Mouse (Mus musculus) ovary, postnatal 36 days (tissue): ENCODE measurements around the gene Snx30.
A peak's percentile ranks its signal among the peaks of the same experiment; 100 is the strongest.

Source experiments
- DNase-seq: peaks from one replicate; pipeline ENCODE4 v3.0.0; 2022; ENCODE audit warnings: low spot score, mixed read lengths

Gene Snx30

DNA sequence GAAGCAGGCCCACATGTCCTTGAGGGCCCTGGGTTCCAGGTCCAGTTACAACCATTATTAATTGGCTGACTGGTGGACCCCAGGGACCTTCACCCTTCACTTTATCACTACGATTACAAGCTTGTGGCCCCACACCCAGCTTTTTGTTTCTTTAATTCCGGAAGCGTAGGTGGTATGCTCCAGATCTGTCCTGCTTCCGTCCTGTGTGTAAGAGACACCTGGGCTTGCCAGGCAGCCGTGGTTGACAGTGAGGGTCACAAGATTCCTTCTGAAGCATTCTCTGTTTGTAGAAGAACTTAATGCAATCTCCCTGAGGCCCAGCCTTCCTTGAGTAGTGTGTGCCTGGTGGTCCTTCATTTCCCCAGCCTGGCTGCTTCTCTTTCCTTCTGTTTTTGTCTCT, 19.2 kb downstream of the Snx30 start:
- no peak for DNase-seq

DNA sequence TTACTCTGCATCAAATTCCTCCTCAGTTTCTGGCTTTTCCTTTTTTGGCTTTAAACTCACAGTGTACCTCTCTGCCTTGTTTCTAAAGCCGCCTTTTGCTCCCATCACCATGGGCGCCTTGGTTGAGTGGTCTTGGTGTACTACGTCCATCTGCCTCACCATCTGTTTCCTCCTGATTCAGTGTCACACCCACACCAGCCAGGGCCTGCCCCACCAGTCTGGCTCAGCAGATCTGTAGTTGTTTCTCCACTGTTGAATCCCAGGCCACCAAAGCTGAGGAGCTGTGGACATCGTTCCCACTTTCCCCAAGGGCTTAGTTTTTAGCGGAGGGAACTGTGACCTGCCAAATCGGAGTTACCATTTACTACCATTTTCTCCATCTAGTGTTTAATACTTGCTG, 20.0 kb downstream of the Snx30 start:
- DNase-seq, result no peak

DNA sequence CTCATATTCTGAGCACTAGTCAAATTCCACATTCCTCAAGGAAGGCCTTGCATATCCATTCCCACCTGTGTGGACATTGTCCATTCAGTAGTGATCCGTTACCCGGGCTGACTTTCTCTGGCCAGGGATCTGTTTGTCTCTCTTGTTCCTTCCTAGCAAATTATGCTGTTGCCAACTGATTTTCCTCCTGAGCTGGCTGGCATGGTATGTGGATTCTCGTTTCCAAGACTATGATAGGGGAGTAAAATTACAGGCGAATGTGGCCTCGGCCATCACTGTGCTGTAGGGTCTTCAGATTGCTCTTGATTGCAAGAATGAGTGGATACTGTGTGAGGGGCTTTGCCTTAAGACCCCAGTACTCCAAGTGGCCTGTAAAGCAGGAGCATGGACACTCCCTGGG, 20.7 kb downstream of the Snx30 start:
- DNase-seq, result no peak

DNA sequence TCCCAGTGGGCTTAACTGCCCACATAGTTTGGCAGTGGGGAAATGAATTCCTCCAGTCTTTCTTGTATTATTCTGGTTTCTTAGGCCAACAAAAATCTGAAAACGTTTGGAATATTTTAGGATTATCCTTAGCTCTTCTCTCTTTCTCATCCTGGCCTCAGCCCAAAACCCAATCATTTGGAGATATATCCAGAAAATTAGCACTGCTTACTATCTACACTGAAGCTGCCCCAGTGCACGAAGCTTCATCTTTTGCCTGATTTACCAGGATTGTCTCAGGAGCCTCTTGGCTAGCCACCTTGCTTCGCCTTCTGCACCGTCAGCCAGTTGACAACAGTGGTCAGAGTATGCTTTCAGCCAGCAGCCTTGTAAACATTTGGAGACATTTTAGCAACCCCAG, 23.4 kb downstream of the Snx30 start:
- DNase-seq, result no peak

DNA sequence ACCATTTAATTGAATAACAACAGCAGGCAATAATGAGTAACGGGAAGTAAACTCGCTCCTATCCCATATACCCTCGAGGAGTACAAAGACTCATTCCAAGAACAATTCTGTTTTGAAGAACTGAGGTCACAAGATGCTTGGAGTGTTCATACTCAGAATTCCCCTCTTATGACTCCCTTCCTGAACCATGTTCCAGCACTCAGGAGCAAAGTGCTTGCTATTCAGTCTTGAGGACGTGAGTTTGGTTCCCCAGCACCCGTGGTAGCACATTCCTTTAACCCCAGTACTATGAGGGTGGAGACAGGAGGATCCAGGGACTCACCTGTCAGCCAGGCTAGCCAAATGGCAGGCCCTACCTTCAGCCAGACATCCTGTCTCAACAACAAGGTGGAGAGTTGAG, 25.4 kb downstream of the Snx30 start:
- no peak for DNase-seq

DNA sequence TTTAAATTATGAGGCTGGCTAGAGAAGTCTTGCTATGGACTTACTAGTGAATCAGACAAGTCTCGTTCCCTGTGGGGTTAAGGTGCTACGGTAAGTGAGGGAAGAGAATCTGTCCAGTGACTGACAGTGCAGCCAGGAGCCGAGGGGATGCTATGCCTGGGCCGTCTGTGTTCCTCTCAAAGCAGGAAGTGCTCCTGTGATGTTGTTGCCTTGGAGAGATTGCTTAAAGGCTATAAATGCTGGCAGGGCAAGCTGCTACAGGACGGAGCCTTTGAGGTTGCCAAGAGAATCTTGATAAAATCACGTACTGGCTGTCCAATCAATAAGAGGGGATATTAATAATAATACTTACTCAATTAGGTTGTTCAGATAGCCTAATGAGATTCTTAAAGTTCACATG, 27.2 kb downstream of the Snx30 start:
- DNase-seq, result no peak

DNA sequence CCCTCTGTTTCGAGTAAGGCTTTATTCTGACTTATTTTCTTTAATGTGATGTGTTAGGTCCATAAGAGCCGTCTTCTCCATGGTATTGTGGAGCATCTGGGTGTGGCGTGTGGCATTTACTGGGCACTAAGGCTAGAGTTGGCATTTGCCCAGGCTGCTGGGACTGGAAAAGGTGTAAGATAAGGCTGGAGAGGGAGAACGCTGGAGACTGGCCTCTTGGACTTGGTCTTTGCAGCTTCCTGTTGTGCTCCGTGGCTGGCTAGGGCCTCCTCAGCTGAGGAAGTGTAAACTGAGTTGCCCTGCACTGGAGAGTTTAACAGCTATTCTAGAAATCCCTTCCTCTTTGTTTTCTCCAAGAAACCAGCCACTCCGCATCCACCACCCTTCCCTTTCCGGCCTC, 32.0 kb downstream of the Snx30 start:
- DNase-seq, result no peak

DNA sequence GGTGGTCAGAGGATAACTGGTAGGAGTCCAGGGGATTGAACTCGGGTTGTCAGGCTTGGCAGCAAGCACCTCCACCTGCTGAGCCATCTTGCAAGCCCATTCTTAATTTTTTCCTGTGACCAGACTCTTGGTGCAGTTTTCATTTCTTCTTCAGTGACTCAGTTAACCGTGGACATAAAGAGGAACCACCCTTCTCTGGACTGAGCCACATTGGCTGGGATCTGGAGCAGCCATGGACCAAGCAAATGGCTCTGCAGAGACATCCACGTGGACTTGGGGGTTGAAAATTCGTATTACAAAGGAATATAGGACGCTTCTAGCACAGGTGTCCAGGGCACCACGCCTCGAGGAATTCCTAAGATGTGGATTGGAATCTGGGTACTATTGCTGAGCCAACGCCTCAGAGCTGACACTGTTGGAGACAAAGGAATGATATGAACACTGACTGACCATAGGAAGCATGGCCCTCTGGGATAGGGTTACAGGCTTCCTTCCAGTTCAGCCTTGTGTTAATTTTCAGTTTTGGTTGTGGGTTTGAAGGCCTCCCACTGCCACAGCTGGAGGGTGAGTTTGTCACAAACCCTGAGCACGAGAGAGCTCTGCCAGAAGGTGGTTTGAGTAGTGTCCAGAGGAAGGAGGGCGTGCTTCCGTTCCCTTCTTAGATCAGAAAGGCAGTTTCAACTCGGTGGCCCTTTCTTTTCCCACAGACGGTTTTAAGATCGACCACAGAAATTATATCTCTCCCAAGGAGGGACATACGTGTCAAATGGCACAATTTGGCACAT, 39.0 kb downstream of the Snx30 start:
- no peak for DNase-seq

DNA sequence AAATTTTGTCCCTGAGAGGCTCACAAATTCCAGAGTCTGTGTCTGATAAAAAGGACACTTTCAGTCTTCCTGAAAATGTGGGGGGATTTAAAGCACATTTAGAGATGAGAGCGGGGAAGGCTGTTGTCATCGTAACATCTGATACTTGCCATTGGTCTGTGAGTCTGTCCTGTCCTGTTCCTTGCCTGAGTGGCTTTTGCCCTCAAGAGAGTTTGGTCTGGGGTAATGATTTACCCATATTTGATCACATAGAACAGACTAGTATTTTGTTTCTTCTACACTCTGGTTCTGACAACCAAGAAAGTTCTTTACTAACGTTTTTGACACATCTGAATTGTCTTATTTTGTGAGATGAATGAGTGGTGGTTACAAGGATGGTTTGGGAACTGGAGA, 39.6 kb downstream of the Snx30 start:
- no peak for DNase-seq

DNA sequence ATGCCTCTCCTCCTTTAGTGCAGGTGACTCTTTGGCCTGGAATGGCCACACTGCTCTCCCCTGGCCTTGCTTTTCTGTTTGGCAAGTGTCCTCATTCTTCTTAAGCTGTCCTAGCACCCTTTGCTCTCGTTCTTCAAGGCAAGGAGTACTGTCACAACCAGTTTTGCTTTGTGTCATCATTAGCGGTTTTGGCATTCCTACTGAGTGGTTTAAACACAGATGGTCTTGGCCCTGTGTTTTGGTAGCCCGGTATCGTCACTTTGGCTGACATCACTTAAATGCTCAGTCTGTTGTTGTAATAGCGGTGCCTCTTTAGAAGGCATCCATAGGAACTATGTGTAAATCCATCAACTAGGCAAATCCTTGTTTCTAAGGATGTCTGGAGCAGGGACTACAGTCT, 41.8 kb downstream of the Snx30 start:
- DNase-seq, result no peak

DNA sequence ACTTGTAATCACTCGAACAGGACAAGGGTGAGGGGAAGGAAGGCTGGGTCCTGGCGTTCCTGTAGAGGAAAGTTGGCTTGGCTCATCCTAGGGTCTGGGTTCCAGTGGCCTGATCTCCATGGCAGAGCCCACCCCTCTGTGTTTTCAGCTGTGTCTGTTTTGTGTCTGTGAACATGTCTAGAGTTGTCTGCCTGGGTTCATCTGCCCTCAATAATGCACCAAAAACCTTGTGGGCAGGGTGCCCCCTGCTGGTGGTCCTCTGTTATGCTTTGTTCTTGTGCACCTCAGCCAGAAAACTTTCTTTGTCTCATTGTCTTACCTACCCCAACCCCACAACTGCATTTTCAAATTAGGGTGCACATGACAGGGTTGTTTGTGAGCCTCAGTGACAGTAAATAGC, 44.5 kb downstream of the Snx30 start:
- DNase-seq, result peak; percentile 71

DNA sequence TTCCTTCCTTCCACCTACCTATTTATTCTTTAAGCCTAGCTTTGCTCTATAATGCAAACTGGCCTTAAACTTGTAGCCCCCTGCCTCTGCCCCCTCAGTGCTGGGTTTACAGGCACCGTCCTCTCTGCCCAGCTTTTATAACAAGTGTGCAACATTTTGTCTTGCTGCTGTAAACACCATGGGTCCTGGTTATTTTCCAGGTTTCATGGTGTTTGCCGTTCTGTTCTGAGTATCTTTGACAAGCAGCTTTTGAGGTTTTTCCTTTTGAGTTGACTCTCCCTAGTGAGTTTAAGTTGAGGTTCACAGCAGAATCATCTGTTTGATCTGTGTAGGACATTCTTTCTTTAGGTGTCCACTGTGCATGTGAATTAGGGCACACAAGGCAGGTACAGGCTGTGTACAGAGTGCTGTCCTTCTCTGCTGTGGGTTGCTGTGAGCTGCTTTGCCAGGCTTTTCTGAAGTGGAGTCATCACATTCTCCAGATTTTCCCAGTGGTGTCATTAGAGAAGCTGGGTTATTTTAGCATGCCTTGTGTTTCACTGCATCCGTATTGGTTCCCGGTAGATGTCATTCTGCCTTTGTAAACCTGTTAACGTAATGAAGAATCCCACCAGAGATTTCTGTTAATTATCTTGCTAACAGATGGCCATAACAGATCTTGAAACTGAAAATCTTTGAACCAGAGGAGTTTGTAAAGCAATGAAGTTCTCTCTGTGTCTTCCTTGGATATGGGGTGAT, 45.4 kb downstream of the Snx30 start:
- no peak for DNase-seq

DNA sequence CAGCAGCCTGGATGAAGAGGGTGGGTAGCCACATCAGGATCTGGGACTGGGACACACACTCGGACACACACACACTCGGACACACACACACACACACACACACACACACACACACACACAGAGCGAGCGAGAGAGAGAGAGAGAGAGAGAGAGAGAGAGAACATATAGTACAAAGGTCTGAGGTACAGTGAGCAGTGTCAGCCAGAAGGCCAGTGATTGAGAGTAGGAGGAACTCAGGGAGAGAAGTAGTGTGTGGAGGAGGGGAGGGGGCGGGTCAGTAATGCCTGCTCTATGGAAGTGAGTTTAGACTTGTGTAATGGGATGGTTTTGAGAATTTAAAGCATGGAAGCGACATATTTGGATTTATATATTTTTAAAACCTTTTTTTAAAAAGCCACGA, 47.5 kb downstream of the Snx30 start:
- DNase-seq, result no peak

DNA sequence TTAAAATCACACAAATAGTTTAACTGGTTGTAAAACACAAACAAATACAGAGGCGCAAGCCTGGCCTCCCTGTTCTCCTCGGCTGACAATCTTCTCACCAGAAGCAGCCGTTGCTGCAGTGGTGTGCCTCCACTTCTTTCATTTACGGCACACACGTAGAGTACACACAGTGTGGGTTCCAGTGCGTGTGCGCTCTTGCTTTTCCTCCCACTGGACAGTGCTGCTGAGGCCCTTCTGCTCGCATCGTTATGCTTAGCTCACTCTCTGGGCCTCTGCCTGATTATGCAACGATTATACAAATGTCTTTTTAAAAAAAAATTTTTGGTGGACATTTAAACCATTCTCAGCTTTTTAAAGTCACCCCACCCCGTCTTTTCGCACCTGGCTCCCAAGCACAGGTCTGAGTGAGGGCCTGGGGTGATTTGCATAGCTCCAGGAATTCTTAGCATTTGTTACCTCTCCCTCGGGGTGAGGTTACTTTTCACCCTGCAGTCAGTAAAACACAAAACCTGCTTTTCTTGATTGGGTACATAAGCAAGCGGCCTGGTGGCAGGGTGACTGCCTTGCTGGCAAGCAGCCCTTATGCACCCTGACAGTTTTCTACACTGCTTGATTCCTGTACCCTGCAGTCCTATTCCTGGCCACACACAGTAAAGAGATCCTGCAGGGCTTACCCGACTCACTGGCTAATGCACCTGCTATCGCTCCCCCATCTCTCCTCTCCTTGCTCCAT, 54.2 kb downstream of the Snx30 start:
- DNase-seq, result no peak

DNA sequence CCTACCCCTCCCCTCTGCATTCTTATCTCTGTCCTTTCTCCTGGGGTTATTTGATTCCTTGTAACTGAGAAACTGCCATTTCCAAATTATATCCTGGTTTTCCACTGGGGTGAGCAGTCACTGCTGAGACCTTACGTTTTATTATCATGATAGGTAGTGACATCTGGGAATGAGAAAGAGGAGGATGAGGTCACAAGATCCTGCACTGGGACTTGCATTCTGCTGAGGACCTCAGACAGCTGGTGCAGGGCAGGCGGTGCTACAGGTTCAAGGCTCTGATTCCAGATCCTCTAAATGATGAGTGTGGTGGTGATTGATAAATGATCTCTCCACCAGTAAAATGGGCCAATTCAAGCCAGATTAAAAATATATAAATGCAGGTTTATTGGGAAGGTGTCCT, 54.8 kb downstream of the Snx30 start:
- DNase-seq, result no peak

DNA sequence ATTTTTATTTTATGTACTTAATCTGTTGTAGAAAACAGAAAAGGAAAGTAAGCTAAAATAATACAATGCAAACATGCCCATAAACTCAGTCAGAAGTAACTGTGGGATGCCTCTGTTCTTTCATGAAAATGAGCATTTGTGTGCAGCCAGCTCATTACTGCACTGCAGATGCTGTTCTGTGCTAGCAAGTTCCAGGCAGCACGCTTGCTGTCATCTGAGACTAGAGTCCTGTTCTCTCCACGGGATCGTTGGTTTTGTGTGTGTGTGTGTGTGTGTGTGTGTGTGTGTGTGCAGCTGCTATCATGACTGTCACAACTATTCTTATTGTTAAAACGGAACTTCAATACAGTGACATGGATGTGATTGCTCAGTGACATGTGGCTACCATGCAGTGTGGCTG, 56.2 kb downstream of the Snx30 start:
- no peak for DNase-seq

DNA sequence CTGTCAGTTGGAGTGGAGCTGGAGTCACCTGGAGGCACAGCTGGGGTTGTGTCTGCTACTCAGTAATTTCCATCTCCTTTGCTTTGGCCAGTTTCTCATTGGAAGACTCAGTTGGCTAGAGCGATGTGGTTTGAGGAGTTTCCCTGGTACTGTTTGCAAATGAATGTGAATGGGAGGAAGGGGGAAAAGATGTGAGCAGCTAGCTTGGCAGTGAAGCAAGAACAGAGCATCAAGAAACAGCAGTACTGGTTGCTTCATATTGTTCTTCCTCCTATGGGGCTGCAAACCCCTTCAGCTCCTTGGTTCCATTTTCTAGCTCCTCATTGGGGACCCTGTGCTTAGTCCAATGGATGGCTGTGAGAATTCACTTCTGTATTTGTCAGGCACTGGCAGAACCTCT, 56.7 kb downstream of the Snx30 start:
- DNase-seq, result no peak

DNA sequence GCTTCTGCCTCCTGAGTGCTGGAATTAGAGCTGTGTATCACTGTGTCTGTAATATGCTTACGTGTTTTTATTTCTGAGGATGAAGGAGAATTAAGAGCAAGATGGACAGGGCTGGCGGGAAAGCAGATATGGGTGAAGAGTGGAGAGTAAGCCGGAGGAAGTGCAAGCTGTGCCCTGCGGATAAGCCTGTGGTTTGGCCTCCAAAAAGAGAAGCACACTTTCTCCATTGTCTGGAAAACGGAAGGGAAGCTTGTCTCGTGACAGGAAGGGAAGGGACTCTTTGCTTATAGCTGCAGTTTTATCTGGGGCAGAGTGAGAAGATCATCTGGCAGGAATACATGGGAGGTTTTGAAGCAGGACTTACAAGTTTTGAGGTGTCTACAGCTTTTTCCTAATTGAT, 58.2 kb downstream of the Snx30 start:
- DNase-seq, result no peak

DNA sequence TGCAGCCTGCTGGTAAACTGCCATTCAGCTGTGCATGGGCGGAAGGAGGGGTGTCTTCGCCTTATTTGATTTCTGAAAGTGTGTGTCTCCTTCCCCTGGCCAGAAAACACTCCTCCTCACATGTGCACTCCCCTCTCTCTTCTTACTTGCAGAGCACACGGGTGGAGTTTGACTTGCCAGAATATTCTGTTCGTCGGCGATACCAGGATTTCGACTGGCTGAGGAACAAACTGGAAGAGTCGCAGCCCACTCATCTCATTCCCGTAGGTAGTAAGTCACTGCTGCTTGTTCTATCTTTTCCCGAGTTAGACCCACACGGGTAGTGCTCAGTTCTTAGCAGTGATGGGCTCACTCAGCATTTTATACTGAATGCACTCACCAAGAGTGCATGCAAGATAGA, 62.4 kb downstream of the Snx30 start:
- no peak for DNase-seq

DNA sequence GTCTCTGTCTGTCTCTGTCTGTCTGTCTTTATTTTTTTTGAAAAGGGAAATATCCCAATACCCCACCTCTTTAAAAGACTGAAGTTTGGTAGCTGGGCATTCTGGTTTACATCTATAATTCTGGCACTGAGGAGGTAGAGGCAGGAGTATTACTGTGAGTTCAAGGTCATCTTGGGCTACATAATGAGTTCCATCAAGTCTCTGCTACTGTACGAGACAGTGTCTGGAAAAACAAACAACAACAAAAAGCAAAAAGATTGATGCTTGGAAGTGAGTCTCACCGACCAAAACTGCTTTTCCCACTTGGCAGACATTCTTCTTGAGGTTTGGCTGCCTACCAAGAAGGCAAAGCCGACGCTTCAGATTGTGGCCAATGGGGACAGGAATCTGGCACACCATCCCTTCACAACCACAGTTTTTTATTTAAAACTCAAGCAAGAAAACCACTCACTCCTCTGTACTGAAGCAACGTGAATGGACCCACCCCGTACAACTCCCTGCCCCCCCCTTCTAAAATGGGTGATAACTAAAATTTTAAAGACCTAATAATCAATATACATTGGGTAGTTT, 63.9 kb downstream of the Snx30 start:
- DNase-seq, result no peak

DNA sequence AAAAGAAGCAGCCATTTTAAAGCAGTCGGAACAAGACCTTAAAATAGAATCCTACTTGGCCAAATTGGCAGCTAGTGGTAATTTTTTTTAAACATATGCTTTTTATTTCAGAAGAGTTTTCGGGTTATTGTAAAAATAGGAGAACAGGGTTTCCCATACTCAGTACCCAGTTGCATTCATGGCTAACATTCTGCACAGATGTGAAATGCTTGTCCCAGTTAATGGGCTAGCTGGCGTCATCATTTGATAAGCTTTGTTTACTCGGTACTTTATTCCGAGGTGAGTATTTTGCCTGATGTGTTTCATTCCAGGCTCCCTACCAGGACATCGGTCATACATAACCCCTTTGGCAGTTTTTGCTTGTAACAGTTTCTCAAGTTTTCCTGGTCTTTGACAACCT, 64.8 kb downstream of the Snx30 start:
- no peak for DNase-seq

DNA sequence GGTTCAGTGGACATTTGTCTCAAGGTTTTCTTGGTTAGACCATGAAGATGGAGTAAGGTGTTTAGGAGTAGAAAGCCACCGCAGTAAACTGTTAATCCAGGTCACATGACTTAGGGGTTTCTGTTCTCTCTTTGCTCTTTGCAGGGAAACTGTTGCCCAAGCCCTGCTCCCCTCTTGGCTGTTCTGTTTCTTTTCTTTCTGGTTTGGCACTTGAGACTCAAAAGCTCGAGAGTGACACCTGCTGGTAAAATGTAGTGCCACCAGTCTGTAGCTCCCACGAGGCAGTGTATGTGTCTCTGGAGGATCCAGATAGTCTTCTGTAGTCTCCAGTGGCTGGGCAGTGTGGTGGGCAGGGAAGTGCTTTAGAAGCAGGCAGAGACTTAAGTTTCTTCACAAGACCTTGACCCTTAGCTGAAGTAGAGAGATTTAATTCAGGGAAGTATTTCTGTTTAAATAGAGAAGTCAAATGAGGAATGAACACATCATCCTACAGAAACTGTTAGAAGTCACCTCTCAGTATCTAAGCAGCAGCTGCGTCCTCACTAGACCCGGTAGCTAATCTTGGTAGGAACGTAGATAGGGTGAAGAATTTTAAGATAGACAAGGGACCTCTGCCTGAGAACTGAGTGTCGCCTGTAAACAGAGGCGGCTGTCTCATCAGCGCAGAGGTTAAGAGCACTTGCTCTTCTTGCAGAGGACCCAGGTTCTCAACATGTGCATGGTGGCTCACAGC, 65.4 kb downstream of the Snx30 start:
- DNase-seq, result peak; percentile 54
